Mouse (Mus musculus) cerebellum, postnatal 10 days (tissue): ENCODE results near the gene P2ry12.

Experiments used
- DNase-seq, 2 experiments: peaks; one replicate each; pipeline ENCODE4 v3.0.0; 2021; ENCODE audit warnings: mixed read lengths in 2 of 2

The P2ry12 gene

DNA sequence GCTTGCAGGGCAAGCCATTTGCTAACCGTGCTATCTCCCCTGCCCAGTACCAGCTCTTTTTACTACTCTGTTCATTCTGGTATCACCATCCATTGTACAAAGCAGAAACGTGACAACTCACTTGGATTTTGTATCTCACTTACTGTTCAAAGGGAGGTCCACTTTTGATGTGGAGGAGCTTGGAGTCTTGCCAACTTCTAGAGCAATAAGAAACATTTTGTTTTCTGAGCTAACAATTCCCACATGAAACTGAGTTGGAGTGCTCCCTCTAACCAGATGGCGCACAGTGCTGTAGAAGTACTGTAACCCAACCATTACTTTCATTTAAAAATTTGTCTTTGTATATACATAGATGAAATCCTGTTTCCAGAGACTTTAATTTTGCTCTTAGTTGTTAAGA, 31.8 kb downstream of the P2ry12 start:
- peak in 1 of 2 experiments; percentile 15 for DNase-seq

DNA sequence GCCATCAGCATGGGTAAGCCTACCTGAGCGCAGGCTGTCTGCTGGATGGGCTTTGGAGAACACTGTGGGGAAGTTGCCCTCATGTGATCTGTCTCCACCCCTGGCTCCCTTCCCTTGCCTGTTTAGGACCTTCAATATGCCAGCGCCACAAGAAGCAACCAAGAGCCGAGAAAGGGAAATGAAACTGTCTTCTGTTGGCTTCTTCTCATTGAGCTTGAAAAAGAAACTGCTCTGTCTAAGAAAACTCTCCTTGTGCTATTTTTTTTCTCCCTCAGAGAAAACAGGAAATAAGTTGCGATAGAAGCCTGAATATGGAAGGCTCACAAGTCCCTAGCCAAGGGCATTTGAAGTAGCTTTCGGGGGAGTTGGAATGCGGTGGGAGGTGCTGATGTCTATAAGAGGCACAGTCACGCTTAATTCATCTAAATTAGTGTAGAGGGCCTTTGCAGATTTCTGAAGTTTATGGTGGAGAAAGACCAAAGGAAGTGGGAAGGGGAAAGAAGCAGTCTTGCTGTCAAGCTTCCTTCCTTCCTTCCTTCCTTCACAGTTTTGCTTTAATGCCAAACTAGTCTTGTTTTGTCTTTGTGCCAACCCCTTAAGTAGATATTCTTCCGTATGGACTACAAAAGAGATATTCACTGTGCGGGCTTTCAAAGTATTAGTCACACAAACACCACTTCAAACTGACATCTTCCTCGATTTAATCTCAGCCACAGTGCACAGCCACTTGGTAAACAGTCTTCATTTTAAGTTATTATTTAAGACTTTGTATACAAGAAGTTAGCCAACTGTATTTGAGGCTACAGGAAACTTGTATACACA, 33.7 kb downstream of the P2ry12 start:
- no peak for DNase-seq

- DNase-seq, result no peak
Observed at GRCm38 (mm10) chr3:59227696-59228095, 35.0 kb downstream of the P2ry12 start.

DNA sequence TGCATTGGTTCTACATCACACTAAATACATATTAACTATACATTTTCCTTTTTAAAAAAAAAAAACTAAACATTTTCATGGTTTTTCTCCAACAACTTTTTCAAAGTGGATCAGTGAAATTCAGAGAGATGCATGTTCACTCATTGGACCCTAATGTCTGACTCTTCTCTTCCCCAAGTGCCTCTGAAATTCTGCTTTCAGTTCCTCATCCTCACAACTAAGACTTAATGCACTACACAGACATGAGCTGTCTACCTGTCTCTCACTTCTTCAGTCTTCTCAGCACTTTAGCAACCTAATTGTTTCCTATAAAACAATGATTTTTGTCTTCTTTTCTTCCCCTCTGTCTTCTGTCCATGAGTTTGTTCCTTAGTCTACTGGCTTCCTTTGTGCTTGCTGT, 37.3 kb downstream of the P2ry12 start:
- no peak for DNase-seq

DNA sequence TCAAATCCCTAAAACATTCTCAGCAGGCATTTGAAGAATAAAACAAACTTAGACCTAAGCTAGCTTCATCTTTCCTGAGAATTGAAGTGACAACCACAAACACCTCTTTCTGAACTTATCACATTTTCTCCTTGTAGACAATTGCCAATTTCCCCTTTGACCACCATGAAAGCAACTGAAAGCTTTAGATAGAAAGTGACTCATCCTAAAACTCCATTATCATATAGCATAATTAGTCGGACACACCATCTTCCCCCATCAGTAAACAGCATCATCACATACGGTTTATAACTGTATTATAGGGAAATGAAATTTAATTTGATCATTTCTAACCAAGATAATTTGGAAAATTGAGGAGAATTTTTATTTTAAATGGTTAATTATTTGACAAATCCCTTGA, 40.4 kb downstream of the P2ry12 start:
- DNase-seq, result no peak

DNA sequence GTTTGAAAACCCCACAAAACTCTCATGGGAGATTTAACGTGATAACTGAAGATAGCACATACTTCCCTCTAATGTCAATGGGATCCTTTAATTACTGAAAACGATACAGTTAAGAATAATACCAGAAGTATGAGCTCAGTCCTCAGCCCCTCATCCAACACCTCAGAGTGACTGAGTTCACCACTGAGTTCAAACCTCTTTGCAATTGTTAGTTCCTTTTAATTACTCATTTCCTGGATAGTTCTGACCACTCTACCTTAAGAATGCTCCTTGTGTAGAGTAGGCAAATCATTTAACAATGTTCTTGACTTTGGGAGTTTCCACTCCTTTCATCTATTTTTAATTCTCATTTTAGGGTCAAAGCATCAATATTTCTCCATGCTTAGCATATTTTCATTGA, 43.3 kb downstream of the P2ry12 start:
- DNase-seq, result no peak

GRCm38 (mm10) chr3:59217211-59217610, 45.5 kb downstream of the P2ry12 start:
- no peak for DNase-seq

DNA sequence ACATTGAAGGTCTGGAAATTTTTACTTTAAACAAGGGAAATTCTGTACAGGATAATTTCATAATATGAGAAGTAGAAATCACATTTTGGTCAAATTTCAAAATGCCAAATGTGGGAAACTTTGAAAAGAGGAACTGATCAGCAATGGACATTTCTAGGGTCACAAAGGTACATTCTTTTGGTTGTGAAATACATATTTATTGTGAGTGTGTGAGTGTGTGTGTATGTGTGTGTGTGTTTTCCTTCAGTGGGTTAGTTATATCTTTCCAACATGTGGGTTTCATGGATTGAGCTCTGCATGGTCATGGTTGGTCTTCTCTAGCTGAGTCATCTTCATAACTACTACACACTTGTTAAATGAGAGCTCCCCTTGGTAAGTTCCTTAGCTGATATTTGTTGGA, 50.3 kb downstream of the P2ry12 start:
- no peak for DNase-seq

DNA sequence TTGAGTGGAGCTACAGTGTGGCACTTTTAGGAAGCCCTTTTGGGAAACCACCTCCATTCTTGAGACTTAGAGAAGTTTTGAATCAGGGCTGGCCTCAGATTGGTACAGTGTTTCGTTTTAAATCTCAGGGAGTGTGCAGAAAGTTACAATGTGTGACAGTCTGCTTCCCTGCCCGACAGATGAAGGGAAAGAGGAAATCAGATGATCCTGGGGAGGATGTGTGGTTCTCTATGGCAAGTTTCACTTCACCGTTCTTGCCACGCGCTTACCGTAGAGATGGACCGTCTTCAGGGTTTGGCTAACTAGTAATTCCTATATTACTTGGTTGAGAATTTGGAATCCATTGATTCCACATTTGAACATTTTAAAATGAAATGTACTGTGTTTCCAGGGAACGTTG, 50.9 kb downstream of the P2ry12 start:
- no peak for DNase-seq

DNA sequence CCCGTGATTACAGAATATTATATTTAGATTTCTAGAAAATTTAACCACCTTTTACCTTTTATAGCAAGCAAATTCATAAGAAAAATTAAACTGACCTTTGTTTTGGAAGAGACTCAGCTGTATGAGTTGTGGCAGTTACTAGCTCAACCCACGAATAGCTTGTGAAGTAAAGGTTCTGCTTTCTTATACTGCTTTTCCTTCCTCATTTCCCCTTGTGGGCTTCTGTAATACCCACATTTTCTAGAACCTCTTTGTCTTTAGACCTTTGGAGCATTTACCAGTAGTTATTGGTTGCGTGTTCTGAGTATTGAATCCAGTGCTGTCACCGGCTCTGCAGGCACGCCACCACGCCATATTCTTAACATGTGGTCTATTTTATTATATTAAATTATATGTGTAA, 51.9 kb downstream of the P2ry12 start, which contains the start of gene P2ry13:
Gene P2ry13 (minus strand): TSS at position 156 of the 400 bp plus-strand sequence.
- no peak for DNase-seq

- DNase-seq, result no peak
Observed at GRCm38 (mm10) chr3:59210089-59210488, 52.6 kb downstream of the P2ry12 start.

DNA sequence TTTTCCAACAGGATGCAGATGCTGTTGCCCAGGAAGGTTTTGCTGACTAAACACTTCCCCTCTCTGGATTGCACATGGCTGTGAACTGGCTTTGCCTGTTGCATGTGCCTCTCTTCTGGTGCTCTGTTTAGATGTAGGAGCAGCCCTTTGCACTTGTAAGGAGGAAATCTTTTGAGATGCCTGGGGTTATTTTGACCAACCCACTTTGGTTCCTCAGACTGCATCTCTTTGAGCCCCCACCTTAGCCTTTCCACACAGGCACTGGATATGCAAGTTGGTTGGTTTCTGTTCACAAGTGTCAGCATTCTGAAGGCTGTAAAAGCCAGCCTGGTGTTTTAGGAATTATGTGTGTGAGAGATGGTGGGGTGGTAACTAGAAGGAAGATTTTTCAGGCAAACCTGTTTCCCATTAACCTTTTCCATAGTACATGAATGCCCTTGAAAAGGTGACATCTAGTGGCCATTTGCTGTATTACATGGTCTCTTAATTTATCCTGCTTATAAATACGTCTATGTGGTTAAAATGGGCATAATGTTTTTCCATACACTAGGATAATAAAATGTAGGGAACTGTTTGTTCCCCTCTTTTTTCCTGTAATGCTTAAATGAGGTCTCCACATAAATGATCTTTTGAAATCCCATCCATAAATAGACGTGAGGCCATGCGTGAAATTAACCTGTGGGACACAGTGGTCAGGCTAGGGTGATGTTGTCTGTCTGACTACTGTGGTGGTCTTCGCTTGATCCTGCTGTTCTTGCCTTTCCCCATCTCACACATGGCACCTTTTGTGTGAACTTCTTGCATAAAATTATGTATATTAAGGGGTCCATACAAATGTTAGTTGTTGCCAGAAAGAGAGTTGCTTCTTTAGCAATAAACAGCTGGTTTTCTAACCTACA, 53.8 kb downstream of the P2ry12 start:
- peak; percentile 66 to 89 for DNase-seq

DNA sequence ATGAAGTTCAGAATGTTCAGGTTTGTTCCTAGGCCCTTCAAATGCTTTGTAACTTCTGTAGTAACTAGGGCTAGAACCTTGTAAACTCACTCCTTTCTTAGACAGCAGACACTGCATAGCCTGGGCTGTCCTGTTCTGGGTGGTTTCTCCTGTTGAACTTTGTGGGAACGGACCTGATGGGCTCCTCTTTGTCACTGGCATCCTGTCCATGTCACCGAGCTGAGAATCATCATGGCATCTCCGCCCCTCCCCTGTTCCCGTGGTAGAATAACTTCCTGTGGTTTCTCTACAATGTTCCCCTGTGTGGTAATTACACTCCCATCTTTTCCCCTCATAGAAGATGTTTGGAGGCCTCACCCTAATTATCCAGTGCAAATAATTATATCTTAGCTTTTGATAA, 56.7 kb downstream of the P2ry12 start:
- no peak for DNase-seq

GRCm38 (mm10) chr3:59204719-59205503, 57.8 kb downstream of the P2ry12 start:
- no peak for DNase-seq

- no peak for DNase-seq
Observed at GRCm38 (mm10) chr3:59203802-59204520, 58.7 kb downstream of the P2ry12 start.

- DNase-seq, result peak; percentile 36 to 59
Observed at GRCm38 (mm10) chr3:59197329-59197948, 65.2 kb downstream of the P2ry12 start.

- DNase-seq, result no peak
Observed at GRCm38 (mm10) chr3:59194938-59195337, 67.7 kb downstream of the P2ry12 start, which contains the start of gene Gpr87. Gpr87 (minus strand) TSS chr3:59195104.

GRCm38 (mm10) chr3:59194099-59194498, 68.6 kb downstream of the P2ry12 start:
- DNase-seq, result no peak

DNA sequence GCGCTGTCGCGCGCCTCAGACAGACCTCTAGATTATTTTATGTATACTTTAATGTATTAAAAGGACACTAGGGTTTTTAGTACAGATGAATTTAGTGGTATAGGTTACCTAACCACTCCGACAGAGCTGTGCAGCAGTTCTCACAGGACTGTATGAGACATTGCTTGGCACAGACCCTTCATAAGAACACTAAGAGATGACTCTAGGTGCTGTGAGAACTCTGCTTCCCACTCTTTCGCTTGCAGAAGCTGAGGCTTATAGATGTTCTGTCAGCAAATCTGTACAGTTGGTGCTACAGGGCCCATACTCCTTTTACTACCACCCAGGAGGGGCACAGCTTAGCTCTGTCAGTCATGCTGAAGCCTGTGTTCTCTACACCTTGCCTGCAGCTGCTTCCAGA, 71.0 kb downstream of the P2ry12 start:
- DNase-seq, result no peak

DNA sequence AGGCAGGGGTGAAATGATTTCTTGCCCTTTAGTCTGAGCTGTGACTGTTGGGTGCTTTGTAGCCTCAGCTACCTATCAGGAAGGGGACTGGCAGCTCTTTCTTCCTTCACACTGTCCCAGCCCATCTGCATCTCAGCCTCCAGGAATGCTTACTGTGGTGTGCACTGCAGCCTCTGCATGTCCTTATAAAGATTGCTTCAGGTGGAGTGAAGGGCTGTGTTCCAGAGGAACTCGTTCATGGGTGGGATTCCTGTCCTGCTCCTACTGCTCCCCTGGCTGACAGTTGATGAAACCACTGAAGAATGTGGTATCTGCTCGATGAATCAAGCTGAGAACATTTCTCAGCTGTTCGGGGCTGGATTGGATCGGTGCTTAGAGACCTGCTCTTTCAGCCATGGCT, 75.3 kb downstream of the P2ry12 start:
- DNase-seq, result no peak

DNA sequence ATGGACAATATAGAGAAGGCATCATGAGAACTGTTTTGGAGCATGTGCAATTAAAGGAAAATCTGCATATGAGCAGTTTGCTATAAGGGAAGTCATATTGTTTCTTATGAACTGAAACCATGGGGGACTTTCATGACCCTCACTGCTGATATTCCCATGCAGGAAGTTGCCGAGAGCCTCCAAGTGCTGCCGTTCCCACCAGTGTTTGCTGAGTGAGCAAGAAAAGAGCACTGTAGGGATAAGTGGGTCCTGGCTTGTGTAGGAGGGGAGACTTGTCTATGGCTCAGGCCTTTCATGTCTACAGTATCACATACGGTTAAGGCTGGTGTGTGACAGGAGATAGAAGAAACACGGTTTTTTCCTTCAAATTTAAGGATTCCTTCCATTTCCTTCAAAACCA, 77.0 kb downstream of the P2ry12 start:
- no peak for DNase-seq

- DNase-seq, result no peak
Observed at GRCm38 (mm10) chr3:59182129-59182528, 80.5 kb downstream of the P2ry12 start.
